Mouse (Mus musculus) intestine, embryonic 16.5 days (tissue): ENCODE results near the gene Ppp1r12b. TPM values are rescaled to one million over a fixed set of nuclear protein-coding genes. Genes with fewer than 3 reads are reported as not detected.

ENCODE experiments used
- ATAC-seq: fragments of 200-750 bp; cut with Nextera tagmentation; 2 replicates; pipeline ENCODE4 v1.8.0; 2017; ENCODE audit warnings: moderate TSS enrichment, moderate library complexity
- H3K27ac ChIP-seq: fragments of 300-500 bp; sonication (generic); 2 replicates; pipeline ENCODE4 v1.5.1; 2014; ENCODE audit warnings: mild to moderate bottlenecking, low read length
- H3K27me3 ChIP-seq: fragments of 300-500 bp; sonication (generic); replicated peaks from 2 replicates; pipeline ENCODE4 v1.6.1; 2014; ENCODE audit warnings: low read length, control low read depth, mixed read lengths; ENCODE audit not compliant: control insufficient read depth, insufficient read depth
- H3K36me3 ChIP-seq: fragments of 300-500 bp; sonication (generic); 2 replicates; pipeline ENCODE4 v1.6.1; 2014; ENCODE audit warnings: low read length, control low read depth; ENCODE audit not compliant: control insufficient read depth, insufficient read depth
- H3K4me1 ChIP-seq: fragments of 300-500 bp; sonication (generic); 2 replicates; pipeline ENCODE4 v1.6.1; 2014; ENCODE audit warnings: low read length, control low read depth, mixed read lengths; ENCODE audit not compliant: control insufficient read depth, insufficient read depth
- H3K4me2 ChIP-seq: fragments of 300-500 bp; sonication (generic); 2 replicates; pipeline ENCODE4 v1.6.1; 2014; ENCODE audit warnings: low read depth, low read length, control low read depth
- H3K4me3 ChIP-seq: fragments of 300-500 bp; sonication (generic); 2 replicates; pipeline ENCODE4 v1.5.1; 2014; ENCODE audit warnings: mild to moderate bottlenecking, low read length
- H3K9ac ChIP-seq: fragments of 300-500 bp; sonication (generic); 2 replicates; pipeline ENCODE4 v1.6.1; 2014; ENCODE audit warnings: low read depth, low read length
- H3K9me3 ChIP-seq: fragments of 300-500 bp; sonication (generic); 2 replicates; pipeline ENCODE4 v1.6.1; 2016; ENCODE audit warnings: low read length, control low read depth; ENCODE audit not compliant: control insufficient read depth
- WGBS: fragments of 180-500 bp; shearing (Covaris S2); extraction: QIAGEN DNeasy Blood & Tissue Kit; methylation state at CpG from one replicate; pipeline ENCODE4 v1.1.7; 2014; 5-methylcytosine and 5-hydroxymethylcytosine counted together
- polyA plus RNA-seq: library from polyadenylated mRNA; unstranded; fragments of >200 nt; fragmentation: Nextera tagmentation; extraction: Ambion mirVana; gene quantifications from 2 replicates; pipeline ENCODE4 v1.2.1, GENCODE M21; 2015

Ppp1r12b gene
- polyA plus RNA-seq, 1 experiment from 2014 or later = 13.9 TPM

DNA sequence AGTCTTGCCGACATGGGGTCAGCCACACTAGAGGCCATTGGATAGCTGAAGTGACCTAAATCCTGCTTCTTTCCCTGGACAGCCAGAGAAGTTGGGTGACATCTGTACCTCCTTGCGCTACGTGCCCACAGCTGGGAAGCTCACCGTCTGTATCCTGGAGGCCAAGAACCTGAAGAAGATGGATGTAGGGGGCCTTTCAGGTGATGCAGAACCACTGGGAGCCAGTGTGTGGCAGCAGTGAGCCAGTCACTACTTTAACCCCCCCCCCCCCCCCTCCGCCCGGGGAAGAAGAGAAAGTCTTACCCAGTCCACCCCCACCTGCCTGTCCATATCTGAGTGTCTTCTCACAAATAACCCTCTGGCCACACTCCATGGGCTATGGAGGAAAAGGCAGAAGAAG lies 210.1 kb downstream of the Ppp1r12b start:
- H3K9ac ChIP-seq = no peak overlapping the region
- peaks cover 22% of the 10 kb centered on the region for H3K4me1 ChIP-seq
- no peak overlapping the region for H3K27ac ChIP-seq
- H3K4me2 ChIP-seq = no peak overlapping the region
- peaks cover 4% of the 10 kb centered on the region for H3K27me3 ChIP-seq
- 56% methylated on average over 5 of the region's 6 CpGs for WGBS
- no peak for ATAC-seq
- H3K36me3 ChIP-seq = no peaks in the 10 kb centered on the region
- no peaks in the 10 kb centered on the region for H3K9me3 ChIP-seq
- no peak overlapping the region for H3K4me3 ChIP-seq

DNA sequence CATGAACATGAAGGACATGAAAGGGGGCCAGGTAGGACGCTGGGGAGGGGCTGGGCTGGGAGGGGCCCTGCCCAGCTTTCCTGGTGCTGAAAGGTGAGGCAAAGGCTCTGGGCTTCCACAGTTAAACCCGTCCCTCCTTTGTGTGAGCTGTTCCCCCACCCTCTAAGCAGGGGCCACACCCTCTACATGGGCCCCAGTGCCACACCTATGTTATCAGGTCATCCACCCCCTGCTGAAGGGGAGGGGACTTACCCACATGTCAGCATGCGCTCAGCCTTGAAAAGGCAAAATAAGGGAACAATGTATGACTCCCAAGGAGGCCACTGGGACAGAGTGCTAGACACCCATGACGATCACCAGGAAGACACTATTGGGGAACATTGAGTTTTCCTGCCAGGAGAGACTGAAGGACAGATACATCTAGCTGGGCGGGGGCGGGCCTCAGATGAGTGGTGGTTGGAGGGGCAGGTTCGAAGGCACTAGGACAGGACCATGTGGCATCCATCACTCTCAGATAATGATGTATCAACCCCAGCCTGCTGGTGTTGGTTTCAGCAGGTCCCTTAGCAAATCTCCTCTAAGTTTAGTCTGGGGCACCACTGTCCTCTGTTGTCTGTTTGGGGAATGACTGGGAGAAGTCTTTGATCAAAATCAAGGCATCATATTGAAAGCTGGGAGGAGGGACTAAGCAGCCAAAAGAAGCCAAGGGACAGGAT lies 213.6 kb downstream of the Ppp1r12b start:
- no peak overlapping the region for H3K4me2 ChIP-seq
- WGBS = 59% methylated on average over 7 of the region's 7 CpGs
- H3K36me3 ChIP-seq = no peaks in the 10 kb centered on the region
- H3K4me1 ChIP-seq = peaks cover 6% of the 10 kb centered on the region
- H3K9me3 ChIP-seq = no peaks in the 10 kb centered on the region
- peaks cover 4% of the 10 kb centered on the region for H3K27me3 ChIP-seq
- no peak overlapping the region for H3K27ac ChIP-seq
- no peak overlapping the region for H3K4me3 ChIP-seq
- ATAC-seq = peak; percentile 89
- no peak overlapping the region for H3K9ac ChIP-seq

GRCm38 (mm10) chr1:134741433-134741832 lies 214.3 kb downstream of the Ppp1r12b start:
- Histone ChIP-seq H3K4me2 (no peak overlapping the region), H3K27ac (no peak overlapping the region), H3K4me3 (no peak overlapping the region), H3K4me1 (peaks cover 6% of the 10 kb centered on the region), H3K9ac (no peak overlapping the region), H3K9me3 (no peaks in the 10 kb centered on the region), H3K36me3 (no peaks in the 10 kb centered on the region), H3K27me3 (peaks cover under 1% of the 10 kb centered on the region; the same call in 1 of the 2 replicates)
- 74% methylated on average over 6 of the region's 6 CpGs for WGBS
- ATAC-seq = peak; percentile 26; the same call in 1 of the 2 replicates

DNA sequence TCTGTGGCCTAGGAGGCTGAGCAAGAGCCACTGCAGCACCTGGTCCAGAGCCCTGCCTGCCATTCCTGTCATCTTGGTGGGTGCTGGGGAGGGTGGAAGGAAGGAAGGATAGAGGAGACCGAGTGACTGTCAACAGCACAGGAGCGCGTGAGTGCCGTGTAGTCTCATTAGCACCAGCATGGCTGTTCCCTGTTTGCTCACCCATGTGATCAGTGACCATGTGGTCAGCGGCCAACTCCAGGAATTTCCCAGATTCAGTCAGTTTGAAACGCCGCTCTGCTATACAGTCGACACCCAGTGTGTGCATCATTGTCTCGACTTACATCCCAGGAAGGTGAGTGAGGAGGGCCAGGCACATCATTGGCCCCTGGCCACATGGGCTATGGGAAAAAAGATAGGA lies 218.3 kb downstream of the Ppp1r12b start:
- H3K4me2 ChIP-seq = no peak overlapping the region
- H3K9ac ChIP-seq = no peak overlapping the region
- H3K9me3 ChIP-seq = no peaks in the 10 kb centered on the region
- no peaks in the 10 kb centered on the region for H3K36me3 ChIP-seq
- no peak for ATAC-seq
- peaks cover 4% of the 10 kb centered on the region for H3K4me1 ChIP-seq
- no peaks in the 10 kb centered on the region for H3K27me3 ChIP-seq
- 66% methylated on average over 9 of the region's 9 CpGs for WGBS
- no peak overlapping the region for H3K4me3 ChIP-seq
- no peak overlapping the region for H3K27ac ChIP-seq

DNA sequence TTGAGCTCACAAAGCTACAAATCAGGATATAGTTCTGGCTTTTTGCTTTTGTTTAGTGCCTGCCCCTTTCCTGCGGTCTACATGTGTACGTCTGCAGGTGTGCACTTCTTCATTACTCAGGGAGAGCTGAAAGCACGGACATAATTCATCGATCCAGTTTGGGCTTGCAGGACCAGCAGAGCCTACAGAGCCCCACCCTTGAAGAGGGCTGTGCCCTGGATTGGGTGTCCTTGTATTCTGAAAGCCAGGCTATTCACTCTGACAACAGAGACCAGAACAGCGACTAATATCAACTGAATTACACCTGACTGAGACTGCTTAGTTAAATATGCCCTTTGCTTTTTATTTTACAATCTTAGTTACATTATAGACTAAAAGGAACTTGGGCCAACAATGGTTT lies 222.1 kb downstream of the Ppp1r12b start:
- Histone ChIP-seq H3K4me1 (peaks cover 3% of the 10 kb centered on the region; the same call in 1 of the 2 replicates), H3K9ac (no peak overlapping the region), H3K4me2 (no peak overlapping the region), H3K9me3 (no peaks in the 10 kb centered on the region), H3K4me3 (no peak overlapping the region), H3K27ac (no peak overlapping the region), H3K36me3 (no peaks in the 10 kb centered on the region), H3K27me3 (no peaks in the 10 kb centered on the region)
- ATAC-seq = peak; percentile 82
- 58% methylated on average over 5 of the region's 5 CpGs for WGBS

DNA sequence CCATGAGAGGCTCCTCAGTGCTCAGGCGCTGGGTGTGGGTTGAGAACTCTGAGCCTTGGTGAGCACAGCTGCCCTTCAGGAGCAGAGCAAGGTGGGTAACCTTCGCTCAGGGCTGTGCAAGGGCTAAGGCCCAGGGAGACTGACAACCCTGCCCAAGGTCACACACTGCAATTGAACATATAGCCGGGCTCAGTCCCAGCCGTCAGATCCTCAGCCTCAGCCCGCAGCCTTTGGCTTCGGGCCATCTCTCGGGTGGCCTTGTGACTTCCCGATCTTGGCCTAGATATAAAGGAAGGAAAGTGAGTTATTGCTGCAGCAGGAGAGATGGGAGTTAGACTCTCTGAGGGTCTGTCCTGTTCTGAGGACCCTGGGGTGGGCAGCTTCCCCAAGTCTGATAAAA lies 228.5 kb downstream of the Ppp1r12b start:
- Histone ChIP-seq H3K27ac (no peak overlapping the region), H3K4me3 (no peak overlapping the region), H3K36me3 (no peaks in the 10 kb centered on the region), H3K4me2 (no peak overlapping the region), H3K4me1 (peaks cover 24% of the 10 kb centered on the region), H3K9ac (no peak overlapping the region), H3K27me3 (no peaks in the 10 kb centered on the region), H3K9me3 (no peaks in the 10 kb centered on the region)
- peak; percentile 76 for ATAC-seq
- WGBS = 29% methylated on average over 8 of the region's 8 CpGs

- H3K4me3 ChIP-seq = no peak overlapping the region
- H3K36me3 ChIP-seq = no peaks in the 10 kb centered on the region
- 91% methylated on average over 7 of the region's 7 CpGs for WGBS
- no peak for ATAC-seq
- no peak overlapping the region for H3K27ac ChIP-seq
- H3K4me1 ChIP-seq = peaks cover 24% of the 10 kb centered on the region
- no peaks in the 10 kb centered on the region for H3K9me3 ChIP-seq
- no peak overlapping the region for H3K9ac ChIP-seq
- H3K4me2 ChIP-seq = no peak overlapping the region
- H3K27me3 ChIP-seq = no peaks in the 10 kb centered on the region
These were observed 229.3 kb downstream of the Ppp1r12b start for GRCm38 (mm10) chr1:134726480-134726879.

- Histone ChIP-seq H3K9me3 (no peaks in the 10 kb centered on the region), H3K36me3 (no peaks in the 10 kb centered on the region), H3K4me1 (peaks cover 24% of the 10 kb centered on the region), H3K4me3 (no peak overlapping the region), H3K9ac (no peak overlapping the region), H3K27me3 (no peaks in the 10 kb centered on the region), H3K27ac (no peak overlapping the region), H3K4me2 (no peak overlapping the region)
- ATAC-seq = 0 out of 2 replicates have a peak, but pooled peaks have one; percentile 28
- WGBS = 45% methylated on average over 5 of the region's 5 CpGs
These were observed 230.5 kb downstream of the Ppp1r12b start for GRCm38 (mm10) chr1:134725276-134725675.

GRCm38 (mm10) chr1:134722891-134723290 lies 232.9 kb downstream of the Ppp1r12b start:
- no peaks in the 10 kb centered on the region for H3K27me3 ChIP-seq
- H3K9me3 ChIP-seq = no peaks in the 10 kb centered on the region
- no peaks in the 10 kb centered on the region for H3K36me3 ChIP-seq
- WGBS = 88% methylated on average over 7 of the region's 7 CpGs
- no peak for ATAC-seq
- H3K4me1 ChIP-seq = peaks cover 14% of the 10 kb centered on the region
- H3K9ac ChIP-seq = no peak overlapping the region
- H3K4me3 ChIP-seq = no peak overlapping the region
- no peak overlapping the region for H3K27ac ChIP-seq
- no peak overlapping the region for H3K4me2 ChIP-seq

GRCm38 (mm10) chr1:134721486-134721885 lies 234.3 kb downstream of the Ppp1r12b start:
- H3K27ac ChIP-seq = no peak overlapping the region
- H3K4me3 ChIP-seq = no peak overlapping the region
- H3K9ac ChIP-seq = no peak overlapping the region
- H3K4me2 ChIP-seq = no peak overlapping the region
- WGBS = 79% methylated on average over 5 of the region's 5 CpGs
- no peaks in the 10 kb centered on the region for H3K27me3 ChIP-seq
- no peaks in the 10 kb centered on the region for H3K9me3 ChIP-seq
- no peaks in the 10 kb centered on the region; the same call in 1 of the 2 replicates for H3K4me1 ChIP-seq
- ATAC-seq = no peak
- H3K36me3 ChIP-seq = no peaks in the 10 kb centered on the region
